10 mouse cellular contexts compared by ENCODE assay signal in genomic region chr2:83739461-83740124, GRCm38 (mm10). TPM values are rescaled to one million over a fixed set of nuclear protein-coding genes. Genes with fewer than 3 reads are reported as not detected.
A peak's percentile ranks its signal among the peaks of the same experiment; 100 is the strongest.
DNase-seq lines count a peak whose midpoint lies in the region; ATAC-seq and TF ChIP-seq lines count a peak whose summit lies in the region.
"Had no signal": no experiment of that assay in that cellular context is flagged by ENCODE, and none has a peak within 500 bp of the region (broad histone marks: within the 10 kb centered on the region; RNA-seq: fewer than 3 reads in every experiment).

No protein-coding gene starts in this region.

- 68% methylated on average over 9 of the region's 9 CpGs for WGBS in hindbrain, postnatal 0 days
- WGBS in hindbrain, embryonic 13.5 days, result 72% methylated on average over 9 of the region's 9 CpGs

- no peak overlapping the region for H3K4me2 ChIP-seq in hindbrain, postnatal 0 days (ENCODE audit: low read depth, low read length)
- no peak overlapping the region for H3K4me2 ChIP-seq in hindbrain, embryonic 13.5 days

- H3K27me3 ChIP-seq in hindbrain, postnatal 0 days (ENCODE audit: insufficient read depth, low read length), result no peaks in the 10 kb centered on the region
- no peaks in the 10 kb centered on the region for H3K27me3 ChIP-seq in hindbrain, embryonic 13.5 days
- H3K27me3 ChIP-seq in testis, adult 2 months (ENCODE audit: control insufficient read depth, insufficient read depth, low read length), result no peaks in the 10 kb centered on the region

- H3K4me3 ChIP-seq in hindbrain, postnatal 0 days (ENCODE audit: low read length), result no peak overlapping the region
- no peak overlapping the region for H3K4me3 ChIP-seq in hindbrain, embryonic 13.5 days
- H3K4me3 ChIP-seq in testis, adult 2 months (ENCODE audit: control insufficient read depth, low read depth, low read length), result no peak overlapping the region

- no peaks in the 10 kb centered on the region for H3K36me3 ChIP-seq in hindbrain, postnatal 0 days (ENCODE audit: insufficient read depth, low read length)
- 0 out of 2 replicates have a peak, but pooled peaks cover 4% of the 10 kb centered on the region for H3K36me3 ChIP-seq in hindbrain, embryonic 13.5 days
- no peaks in the 10 kb centered on the region for H3K36me3 ChIP-seq in testis, adult 2 months (ENCODE audit: control insufficient read depth, insufficient read depth, low read length)

- no peak for DNase-seq in hindbrain, postnatal 0 days (ENCODE audit: low spot score)
- no peak for DNase-seq in testis, postnatal 10 days (ENCODE audit: low spot score)
- DNase-seq in c-Kit-positive CD71-positive TER-119-positive erythroid progenitor cells, embryonic 14.5 days (ENCODE audit: low spot score), result no peak
- DNase-seq in layer of hippocampus, adult 18-20 months (ENCODE audit: low spot score in 2 of 2), result no peak
- no peak for DNase-seq in layer of hippocampus, adult 8-10 months (ENCODE audit: low spot score in 2 of 2)
- DNase-seq: cerebellum, adult 18-20 months; lung, postnatal 4 days had no signal

- no peak overlapping the region for H3K9ac ChIP-seq in hindbrain, postnatal 0 days (replicated peaks; ENCODE audit: low read length)
- no peak overlapping the region for H3K9ac ChIP-seq in hindbrain, embryonic 13.5 days

- peak overlapping the region; percentile 13; the same call in 1 of the 2 replicates for H3K27ac ChIP-seq in hindbrain, postnatal 0 days
- H3K27ac ChIP-seq in hindbrain, embryonic 13.5 days, result no peak overlapping the region; the same call in 1 of the 2 replicates
- H3K27ac ChIP-seq in testis, adult 2 months (ENCODE audit: control insufficient read depth, insufficient read depth, low read depth, low read length), result peak overlapping the region; percentile 64

- no peak for TF ChIP-seq POLR2A in testis, adult 2 months (IDR thresholded peaks at IDR 0.05; ENCODE audit: control insufficient read depth, low read depth, low read length)

- H3K9me3 ChIP-seq in hindbrain, postnatal 0 days (ENCODE audit: low read length), result no peaks in the 10 kb centered on the region
- no peaks in the 10 kb centered on the region for H3K9me3 ChIP-seq in hindbrain, embryonic 13.5 days

- no peak for ATAC-seq in hindbrain, postnatal 0 days
- ATAC-seq in hindbrain, embryonic 13.5 days (ENCODE audit: low FRiP score), result no peak
- peak; percentile 29 to 65; a peak in 2 of 4 replicates for ATAC-seq in hematopoietic stem cell, adult 5-6 weeks (replicated peaks in 1 of 2; ENCODE audit: insufficient read depth in 1 of 2, low FRiP score in 2 of 2, low TSS enrichment in 1 of 2, low read depth in 1 of 2, poor library complexity in 2 of 2, severe bottlenecking in 2 of 2)

- 0 out of 2 replicates have a peak, but pooled peaks cover 4% of the 10 kb centered on the region for H3K4me1 ChIP-seq in hindbrain, postnatal 0 days (ENCODE audit: insufficient read depth, low read length)
- H3K4me1 ChIP-seq in hindbrain, embryonic 13.5 days (replicated peaks), result 0 out of 2 replicates have a peak, but pooled peaks cover 7% of the 10 kb centered on the region
- H3K4me1 ChIP-seq in testis, adult 2 months (ENCODE audit: control insufficient read depth, insufficient read depth, low read length), result peaks cover 2% of the 10 kb centered on the region; the same call in 1 of the 2 replicates

- TF ChIP-seq CTCF in hindbrain, postnatal 0 days (IDR thresholded peaks at IDR 0.05; ENCODE audit: low read depth), result no peak
- no peak for TF ChIP-seq CTCF in testis, adult 2 months (IDR thresholded peaks at IDR 0.05; ENCODE audit: control insufficient read depth, insufficient read depth, insufficient replicate concordance, low read depth, low read length)

RNA-seq across cellular contexts. Expression of gene Itgav, which starts 15.4 kb away (rescaled TPM):
- total RNA-seq in hindbrain, postnatal 0 days (2014; rRNA removed), result 47.4 and 54.0 TPM in 2 replicates
- 30.8 and 39.4 TPM in 2 replicates for polyA plus RNA-seq in hindbrain, postnatal 0 days (2015; fragmentation: Nextera tagmentation; extraction: Ambion mirVana)
- polyA plus RNA-seq in hindbrain, embryonic 13.5 days (2015; fragmentation: Nextera tagmentation; extraction: Ambion mirVana), result 20.1 and 27.2 TPM in 2 replicates
- 3.1 and 4.1 TPM in 2 replicates for polyA plus RNA-seq in testis, adult 2 months (2012; rRNA removed)
- 20.8 and 28.8 TPM in 2 replicates for total RNA-seq in hematopoietic stem cell, adult 5-6 weeks (2017)
- 10 to 100 TPM; 65.3 to 71.4 TPM for total RNA-seq in layer of hippocampus, adult 18-20 months (2021)
- total RNA-seq in layer of hippocampus, adult 8-10 months (2022), result 10 to 100 TPM; 61.5 to 76.4 (median 72.2) TPM

Comparison
In these comparisons a context has a peak if more than half of its experiments do, and no peak if none do; other contexts are left out.
1. ATAC-seq: peak in hematopoietic stem cell, adult 5-6 weeks (2 of 2); none in hindbrain, postnatal 0 days (single experiment) and hindbrain, embryonic 13.5 days (single experiment).